8 mouse cellular contexts compared by ENCODE assay signal in the genomic region with DNA sequence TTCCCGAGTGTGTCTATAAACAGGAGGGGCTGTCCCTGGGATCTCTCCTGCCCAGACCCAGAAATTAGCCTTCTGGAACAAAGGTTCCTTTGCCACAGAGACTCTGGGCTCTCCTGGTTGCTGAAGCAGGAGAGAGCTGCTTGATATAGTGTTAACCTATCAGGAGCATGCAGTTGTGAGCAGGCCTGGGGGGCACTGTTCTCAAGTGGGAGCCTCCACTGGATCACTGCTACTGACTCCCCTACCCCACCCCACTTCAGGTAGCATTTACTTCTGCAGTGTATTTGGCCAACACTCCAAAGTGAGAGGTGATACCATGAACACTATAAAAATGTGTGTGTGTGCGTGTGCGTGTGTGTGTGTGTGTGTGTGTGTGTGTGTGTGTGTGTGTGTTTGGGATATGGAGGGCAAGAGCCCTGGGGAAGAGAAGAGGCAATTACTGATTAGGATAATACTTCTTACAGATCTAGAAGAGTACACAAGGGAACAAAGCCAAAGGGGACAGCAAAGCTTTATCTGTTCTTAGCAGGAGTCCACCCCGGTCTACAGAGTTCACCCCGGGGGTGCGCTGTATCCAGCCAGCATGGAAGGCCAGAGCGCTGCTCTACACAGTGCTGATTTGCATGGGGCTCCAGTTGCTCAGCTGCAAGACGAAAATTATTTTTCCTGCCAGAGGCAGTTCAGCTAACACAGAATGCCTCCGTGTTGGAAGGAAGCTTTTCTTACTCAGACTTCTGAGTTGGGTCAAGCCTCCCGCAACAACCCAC.
DNase-seq lines count a peak whose midpoint lies in the region; ATAC-seq lines count a peak whose summit lies in the region.
"Had no signal": no experiment of that assay in that cellular context is flagged by ENCODE, and none has a peak within 500 bp of the region (broad histone marks: within the 10 kb centered on the region; RNA-seq: fewer than 3 reads in every experiment).

No protein-coding gene starts in this region.

- peak overlapping the region; percentile 74 for H3K27ac ChIP-seq in neural tube, embryonic 11.5 days (ENCODE audit: low read depth, low read length)
- H3K27ac ChIP-seq in forebrain, embryonic 13.5 days: peak overlapping the region; percentile 41
- H3K27ac ChIP-seq in liver, embryonic 15.5 days (replicated peaks): no peak overlapping the region

- no peaks in the 10 kb centered on the region for H3K9me3 ChIP-seq in neural tube, embryonic 11.5 days (ENCODE audit: control insufficient read depth, low read length)
- no peaks in the 10 kb centered on the region for H3K9me3 ChIP-seq in forebrain, embryonic 13.5 days (replicated peaks)
- H3K9me3 ChIP-seq in liver, embryonic 15.5 days (replicated peaks): no peaks in the 10 kb centered on the region

- H3K4me1 ChIP-seq in neural tube, embryonic 11.5 days (ENCODE audit: control insufficient read depth, insufficient read depth, low read length): peaks cover 24% of the 10 kb centered on the region
- H3K4me1 ChIP-seq in forebrain, embryonic 13.5 days: peaks cover 43% of the 10 kb centered on the region
- peaks cover 8% of the 10 kb centered on the region for H3K4me1 ChIP-seq in liver, embryonic 15.5 days (replicated peaks)

- peak; percentile 49 for DNase-seq in neural tube, embryonic 11.5 days (ENCODE audit: low spot score)
- no peak for DNase-seq in neural tube, embryonic 10.5 days (ENCODE audit: extremely low spot score, low spot score)
- peak; percentile 70 for DNase-seq in retina, postnatal 1 day
- no peak for DNase-seq in kidney, postnatal 4 days
- DNase-seq in B cell, adult 2 months: no peak
- DNase-seq: heart, adult 11 months had no signal

- 34% methylated on average over 10 of the region's 10 CpGs for WGBS in neural tube, embryonic 11.5 days
- WGBS in forebrain, embryonic 13.5 days: 14% methylated on average over 10 of the region's 10 CpGs
- WGBS in liver, embryonic 15.5 days (ENCODE audit: insufficient replicate concordance): 27% methylated on average over 10 of the region's 10 CpGs

- no peak overlapping the region for H3K4me2 ChIP-seq in neural tube, embryonic 11.5 days (ENCODE audit: low read depth)
- H3K4me2 ChIP-seq in forebrain, embryonic 13.5 days: 0 out of 2 replicates have a peak overlapping the region, but pooled peaks have one; percentile 4
- H3K4me2 ChIP-seq in liver, embryonic 15.5 days: no peak overlapping the region

- H3K36me3 ChIP-seq in neural tube, embryonic 11.5 days (ENCODE audit: control insufficient read depth, insufficient read depth, low read length): no peaks in the 10 kb centered on the region
- no peaks in the 10 kb centered on the region for H3K36me3 ChIP-seq in forebrain, embryonic 13.5 days (ENCODE audit: poor library complexity, severe bottlenecking)
- no peaks in the 10 kb centered on the region for H3K36me3 ChIP-seq in liver, embryonic 15.5 days (replicated peaks)

- no peaks in the 10 kb centered on the region for H3K27me3 ChIP-seq in neural tube, embryonic 11.5 days (ENCODE audit: control insufficient read depth, insufficient read depth, low read length)
- H3K27me3 ChIP-seq in forebrain, embryonic 13.5 days: no peaks in the 10 kb centered on the region
- no peaks in the 10 kb centered on the region for H3K27me3 ChIP-seq in liver, embryonic 15.5 days

- no peak overlapping the region for H3K4me3 ChIP-seq in neural tube, embryonic 11.5 days (ENCODE audit: low read depth, low read length)
- H3K4me3 ChIP-seq in forebrain, embryonic 13.5 days: no peak overlapping the region
- no peak overlapping the region for H3K4me3 ChIP-seq in liver, embryonic 15.5 days (replicated peaks)

- peak; percentile 71 for ATAC-seq in neural tube, embryonic 11.5 days (ENCODE audit: insufficient read depth, low FRiP score, low TSS enrichment)
- ATAC-seq in forebrain, embryonic 13.5 days: peak; percentile 66
- ATAC-seq in liver, embryonic 15.5 days (ENCODE audit: insufficient read depth): peak; percentile 51; the same call in 1 of the 2 replicates

- no peak overlapping the region; the same call in 1 of the 2 replicates for H3K9ac ChIP-seq in neural tube, embryonic 11.5 days (ENCODE audit: low read length)
- H3K9ac ChIP-seq in forebrain, embryonic 13.5 days: no peak overlapping the region
- H3K9ac ChIP-seq in liver, embryonic 15.5 days: no peak overlapping the region

Comparison
In these comparisons a context has a peak if more than half of its experiments do, and no peak if none do; other contexts are left out.
1. DNase-seq: peak in neural tube, embryonic 11.5 days (single experiment) and retina, postnatal 1 day (single experiment); none in neural tube, embryonic 10.5 days (single experiment), kidney, postnatal 4 days (0 of 2) and B cell, adult 2 months (0 of 2).
2. Peak in every context shown above with its lines, with median percentiles within 50 percentile points of each other: ATAC-seq.